Mouse (Mus musculus) embryonic facial prominence, embryonic 14.5 days (tissue): ENCODE measurements around the gene Cadps. TPM values are rescaled to one million over a fixed set of nuclear protein-coding genes. Genes with fewer than 3 reads are reported as not detected.

Experiments
- ATAC-seq: fragments of 200-750 bp; cut with Nextera tagmentation; 2 replicates; pipeline ENCODE4 v1.8.0; 2017; ENCODE audit warnings: low read depth, moderate number of reproducible peaks, moderate TSS enrichment
- DNase-seq: peaks from one replicate; pipeline ENCODE4 v3.0.0-alpha.2; 2015; ENCODE audit warnings: low spot score
- H3K27ac ChIP-seq: fragments of 300-500 bp; sonication (generic); replicated peaks from 2 replicates; pipeline ENCODE4 v1.5.1; 2014; ENCODE audit warnings: low read depth, mild to moderate bottlenecking, low read length, moderate library complexity
- H3K27me3 ChIP-seq: fragments of 300-500 bp; sonication (generic); replicated peaks from 2 replicates; pipeline ENCODE4 v1.6.1; 2014; ENCODE audit warnings: low read length; ENCODE audit not compliant: control insufficient read depth, insufficient read depth
- H3K36me3 ChIP-seq: fragments of 300-500 bp; sonication (generic); 2 replicates; pipeline ENCODE4 v1.6.1; 2014; ENCODE audit warnings: low read length, mixed read lengths; ENCODE audit not compliant: control insufficient read depth, insufficient read depth
- H3K4me1 ChIP-seq: fragments of 300-500 bp; sonication (generic); 2 replicates; pipeline ENCODE4 v1.6.1; 2014; ENCODE audit warnings: antibody characterized with exemption, low read length; ENCODE audit not compliant: control insufficient read depth, insufficient read depth
- H3K4me2 ChIP-seq: fragments of 300-500 bp; sonication (generic); 2 replicates; pipeline ENCODE4 v1.6.1; 2014; ENCODE audit warnings: low read depth, mild to moderate bottlenecking, low read length, moderate library complexity, mixed read lengths
- H3K4me3 ChIP-seq: fragments of 300-500 bp; sonication (generic); 2 replicates; pipeline ENCODE4 v1.5.1; 2014; ENCODE audit warnings: low read depth, mild to moderate bottlenecking, low read length
- H3K9ac ChIP-seq: fragments of 300-500 bp; sonication (generic); 2 replicates; pipeline ENCODE4 v1.6.1; 2014; ENCODE audit warnings: low read depth, mild to moderate bottlenecking, low read length, moderate library complexity, mixed read lengths
- H3K9me3 ChIP-seq: fragments of 300-500 bp; sonication (generic); 2 replicates; pipeline ENCODE4 v1.6.1; 2016; ENCODE audit warnings: low read length; ENCODE audit not compliant: control insufficient read depth
- WGBS: fragments of 180-500 bp; shearing (Covaris S2); extraction: QIAGEN DNeasy Blood & Tissue Kit; methylation state at CpG from one replicate; pipeline ENCODE4 v1.1.7; 2014; 5-methylcytosine and 5-hydroxymethylcytosine counted together
- polyA plus RNA-seq: library from polyadenylated mRNA; unstranded; fragments of >200 nt; fragmentation: Nextera tagmentation; extraction: Ambion mirVana; gene quantifications from 2 replicates; pipeline ENCODE4 v1.2.1, GENCODE M21; 2014

The Cadps gene
- polyA plus RNA-seq, 1 experiment from 2014 or later = 5.0 TPM

DNA sequence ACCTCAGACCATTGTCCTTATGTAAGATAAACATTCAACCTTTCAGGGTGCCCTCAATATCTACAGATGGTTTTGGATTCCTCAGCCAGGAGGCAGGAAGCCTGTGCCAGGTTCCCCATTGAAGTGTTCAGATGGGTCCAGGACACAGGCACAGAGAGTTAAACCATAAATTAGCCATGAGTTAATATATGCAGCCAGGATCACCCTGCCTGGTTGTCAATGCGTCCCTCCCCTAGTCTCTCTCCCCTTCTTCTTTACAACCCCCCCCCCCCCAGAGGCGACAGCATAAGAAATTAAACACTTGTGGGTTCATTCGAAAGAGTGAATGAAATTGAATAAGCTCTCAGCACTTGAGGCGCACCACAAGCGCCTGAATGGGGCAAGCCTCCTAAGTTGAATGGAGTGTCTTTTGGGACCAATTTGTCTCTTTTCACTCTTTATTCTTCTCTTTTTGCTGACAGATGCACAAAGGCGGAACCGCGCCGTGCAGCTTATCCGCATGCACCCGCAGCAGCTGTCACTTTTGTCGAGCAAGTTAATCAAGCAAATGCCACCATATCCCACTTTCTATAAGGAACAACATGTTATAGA, 429.5 kb downstream of the Cadps start:
- Histone ChIP-seq H3K27me3 (peaks cover 5% of the 10 kb centered on the region; the same call in 1 of the 2 replicates), H3K4me1 (peaks cover 9% of the 10 kb centered on the region; the same call in 1 of the 2 replicates), H3K9ac (no peak overlapping the region), H3K4me3 (no peak overlapping the region), H3K36me3 (no peaks in the 10 kb centered on the region), H3K4me2 (no peak overlapping the region), H3K27ac (no peak overlapping the region), H3K9me3 (no peaks in the 10 kb centered on the region)
- WGBS = 37% methylated on average over 12 of the region's 12 CpGs
- ATAC-seq = peak; percentile 31; the same call in 1 of the 2 replicates
- DNase-seq = peak; percentile 70

GRCm38 (mm10) chr14:12391167-12391566, 431.7 kb downstream of the Cadps start:
- Histone ChIP-seq H3K9ac (no peak overlapping the region), H3K27me3 (peaks cover 17% of the 10 kb centered on the region), H3K9me3 (no peaks in the 10 kb centered on the region), H3K4me2 (no peak overlapping the region), H3K4me1 (peaks cover 9% of the 10 kb centered on the region; the same call in 1 of the 2 replicates), H3K27ac (no peak overlapping the region), H3K4me3 (no peak overlapping the region), H3K36me3 (no peaks in the 10 kb centered on the region)
- peak; percentile 81 for DNase-seq
- ATAC-seq = peak; percentile 9; the same call in 1 of the 2 replicates
- WGBS = 61% methylated on average over 7 of the region's 7 CpGs

GRCm38 (mm10) chr14:12388806-12389436, 434.0 kb downstream of the Cadps start:
- WGBS = 18% methylated on average over 14 of the region's 14 CpGs
- Histone ChIP-seq H3K9me3 (no peaks in the 10 kb centered on the region), H3K4me1 (peaks cover 9% of the 10 kb centered on the region; the same call in 1 of the 2 replicates), H3K4me2 (no peak overlapping the region), H3K4me3 (no peak overlapping the region), H3K27ac (no peak overlapping the region), H3K36me3 (no peaks in the 10 kb centered on the region), H3K27me3 (peaks cover 17% of the 10 kb centered on the region), H3K9ac (no peak overlapping the region)
- peak; percentile 45; the same call in 1 of the 2 replicates for ATAC-seq
- peak; percentile 74 for DNase-seq

DNA sequence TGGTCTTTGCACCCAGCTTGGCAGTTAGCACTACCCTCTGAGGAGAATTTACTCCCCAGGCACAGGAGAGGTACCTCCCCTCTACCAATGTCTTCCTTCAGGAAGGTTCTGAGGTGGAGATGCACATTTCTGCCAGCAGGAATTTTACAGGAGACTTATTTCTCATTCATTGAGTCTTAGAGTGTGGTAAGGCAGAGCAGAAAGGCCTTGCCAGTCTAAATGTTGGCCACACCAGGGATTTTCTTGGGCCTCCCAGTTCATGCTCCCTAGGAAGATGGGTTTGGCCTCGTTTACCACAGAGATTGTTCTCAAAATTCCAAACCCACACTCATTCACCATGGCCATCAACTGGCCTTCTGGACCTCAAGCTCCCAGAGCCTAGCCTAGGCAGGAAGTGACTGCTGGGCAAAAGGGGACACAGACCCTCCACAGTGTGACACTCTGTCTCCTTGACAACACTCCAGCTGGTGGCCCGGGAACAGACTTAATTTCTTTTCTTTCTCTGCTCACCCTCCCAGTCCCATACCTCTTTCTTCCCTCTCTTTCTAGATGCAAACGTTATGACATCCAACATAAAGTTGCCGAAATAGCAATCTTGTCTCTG, 434.6 kb downstream of the Cadps start:
- peaks cover 8% of the 10 kb centered on the region; the same call in 1 of the 2 replicates for H3K4me1 ChIP-seq
- DNase-seq = no peak
- no peak; the same call in 1 of the 2 replicates for ATAC-seq
- H3K9ac ChIP-seq = no peak overlapping the region
- H3K36me3 ChIP-seq = no peaks in the 10 kb centered on the region
- no peak overlapping the region for H3K4me3 ChIP-seq
- 22% methylated on average over 4 of the region's 4 CpGs for WGBS
- peaks cover 17% of the 10 kb centered on the region for H3K27me3 ChIP-seq
- H3K27ac ChIP-seq = no peak overlapping the region
- H3K4me2 ChIP-seq = no peak overlapping the region
- H3K9me3 ChIP-seq = no peaks in the 10 kb centered on the region

- ATAC-seq = no peak
- Histone ChIP-seq H3K9me3 (no peaks in the 10 kb centered on the region), H3K4me2 (no peak overlapping the region), H3K27ac (no peak overlapping the region), H3K4me3 (no peak overlapping the region), H3K36me3 (no peaks in the 10 kb centered on the region), H3K9ac (no peak overlapping the region), H3K4me1 (no peaks in the 10 kb centered on the region), H3K27me3 (peaks cover 17% of the 10 kb centered on the region)
- no peak for DNase-seq
- 56% methylated on average over 6 of the region's 6 CpGs for WGBS
Measured at GRCm38 (mm10) chr14:12387176-12387575, 435.7 kb downstream of the Cadps start.

- DNase-seq (no peak), ATAC-seq (no peak)
- H3K9me3 ChIP-seq = no peaks in the 10 kb centered on the region
- no peaks in the 10 kb centered on the region for H3K4me1 ChIP-seq
- no peak overlapping the region for H3K4me2 ChIP-seq
- no peak overlapping the region for H3K9ac ChIP-seq
- H3K36me3 ChIP-seq = no peaks in the 10 kb centered on the region
- WGBS = 21% methylated on average over 9 of the region's 9 CpGs
- no peak overlapping the region for H3K4me3 ChIP-seq
- H3K27me3 ChIP-seq = peaks cover 7% of the 10 kb centered on the region
- H3K27ac ChIP-seq = no peak overlapping the region
Measured at GRCm38 (mm10) chr14:12377883-12378282, 445.0 kb downstream of the Cadps start.

GRCm38 (mm10) chr14:12377289-12377688, 445.6 kb downstream of the Cadps start:
- no peak overlapping the region for H3K9ac ChIP-seq
- no peak overlapping the region for H3K27ac ChIP-seq
- no peaks in the 10 kb centered on the region for H3K36me3 ChIP-seq
- H3K9me3 ChIP-seq = no peaks in the 10 kb centered on the region
- H3K27me3 ChIP-seq = peaks cover 7% of the 10 kb centered on the region
- DNase-seq = no peak
- H3K4me3 ChIP-seq = no peak overlapping the region
- no peaks in the 10 kb centered on the region for H3K4me1 ChIP-seq
- ATAC-seq = no peak
- H3K4me2 ChIP-seq = no peak overlapping the region
- 88% methylated on average over 2 of the region's 2 CpGs for WGBS

- WGBS = 58% methylated on average over 2 of the region's 2 CpGs
- no peak overlapping the region for H3K4me2 ChIP-seq
- H3K9ac ChIP-seq = no peak overlapping the region
- DNase-seq = no peak
- no peak for ATAC-seq
- H3K9me3 ChIP-seq = no peaks in the 10 kb centered on the region
- H3K4me3 ChIP-seq = no peak overlapping the region
- H3K4me1 ChIP-seq = no peaks in the 10 kb centered on the region
- H3K27me3 ChIP-seq = peaks cover 7% of the 10 kb centered on the region
- no peaks in the 10 kb centered on the region for H3K36me3 ChIP-seq
- H3K27ac ChIP-seq = no peak overlapping the region
Measured at GRCm38 (mm10) chr14:12375451-12375850, 447.4 kb downstream of the Cadps start.
